Mouse (Mus musculus): ENCODE measurements around the gene Gm9999.

The Gm9999 gene

GRCm38 (mm10) chr7:47027520-47027919 is 44.1 kb downstream of the Gm9999 start:
- no peak for DNase-seq (ENCODE audit: low spot score)

GRCm38 (mm10) chr7:47030517-47031193 is 47.3 kb downstream of the Gm9999 start:
- no peak for DNase-seq (ENCODE audit: low spot score)

GRCm38 (mm10) chr7:47031371-47031770 is 48.0 kb downstream of the Gm9999 start:
- no peak for DNase-seq (ENCODE audit: low spot score)

- no peak for DNase-seq (ENCODE audit: low spot score)
Measured at GRCm38 (mm10) chr7:47034785-47035384, 51.5 kb downstream of the Gm9999 start.

- DNase-seq (ENCODE audit: low spot score), result no peak
Measured at GRCm38 (mm10) chr7:47035426-47035825, 52.0 kb downstream of the Gm9999 start.
